Mouse (Mus musculus) embryonic fibroblast, embryonic 13.5 days (primary cell): ENCODE measurements around the gene Slc2a3. TPM values are rescaled to one million over a fixed set of nuclear protein-coding genes. Genes with fewer than 3 reads are reported as not detected.

Experiments
- H3K27ac ChIP-seq: 2 replicates; pipeline ENCODE4 v1.5.1; 2012; ENCODE audit warnings: low read length, control low read depth, inconsistent platforms; ENCODE audit not compliant: insufficient read depth
- H3K4me1 ChIP-seq: 2 replicates; pipeline ENCODE4 v1.6.1; 2011; ENCODE audit warnings: low read length; ENCODE audit not compliant: control insufficient read depth, insufficient read depth
- H3K4me3 ChIP-seq: 2 replicates; pipeline ENCODE4 v1.5.1; 2011; ENCODE audit warnings: mild to moderate bottlenecking, control low read depth, low read length; ENCODE audit not compliant: insufficient read depth
- CTCF ChIP-seq: IDR thresholded peaks from 2 replicates; pipeline ENCODE4 v1.5.1; 2011; ENCODE audit warnings: mild to moderate bottlenecking, control low read depth, low read length, moderate library complexity, borderline replicate concordance; ENCODE audit not compliant: insufficient read depth
- POLR2A ChIP-seq: IDR thresholded peaks from 2 replicates; pipeline ENCODE4 v1.6.1; 2011; ENCODE audit warnings: low read depth, mild to moderate bottlenecking, control low read depth, low read length, moderate library complexity
- polyA plus RNA-seq: library from polyadenylated mRNA; stranded (reverse); fragments of >200 nt; gene quantifications from 2 replicates; pipeline ENCODE4 v1.2.4, GENCODE M21; 2011; ENCODE audit warnings: low read depth; ENCODE audit not compliant: missing spikeins, insufficient read length

Slc2a3 gene
- polyA plus RNA-seq, 1 experiment = 6.1 TPM

DNA sequence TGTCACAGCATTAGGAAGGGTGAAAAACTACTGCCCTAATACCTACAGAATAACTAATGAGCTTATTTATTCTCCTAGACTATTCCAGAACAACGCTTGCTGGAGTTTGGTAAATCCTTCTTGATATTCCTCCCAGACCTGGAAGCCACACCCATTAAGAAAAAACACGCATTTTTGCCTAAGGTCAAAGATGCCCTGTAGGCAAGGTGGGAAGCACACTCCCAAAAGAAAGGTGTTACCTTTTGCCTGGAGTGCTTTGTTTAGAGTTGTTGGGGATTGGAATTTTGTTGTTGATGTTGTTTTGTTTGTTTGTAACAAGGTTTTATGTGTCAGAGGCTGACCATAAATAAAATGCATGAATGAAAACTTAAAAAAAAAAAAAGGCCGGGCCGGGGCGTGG lies 111.4 kb downstream of the Slc2a3 start:
- peak overlapping the region; percentile 88 for H3K27ac ChIP-seq
- H3K4me1 ChIP-seq = peaks cover 11% of the 10 kb centered on the region
- H3K4me3 ChIP-seq = no peak overlapping the region
- no peak for TF ChIP-seq POLR2A
- TF ChIP-seq CTCF = no peak

DNA sequence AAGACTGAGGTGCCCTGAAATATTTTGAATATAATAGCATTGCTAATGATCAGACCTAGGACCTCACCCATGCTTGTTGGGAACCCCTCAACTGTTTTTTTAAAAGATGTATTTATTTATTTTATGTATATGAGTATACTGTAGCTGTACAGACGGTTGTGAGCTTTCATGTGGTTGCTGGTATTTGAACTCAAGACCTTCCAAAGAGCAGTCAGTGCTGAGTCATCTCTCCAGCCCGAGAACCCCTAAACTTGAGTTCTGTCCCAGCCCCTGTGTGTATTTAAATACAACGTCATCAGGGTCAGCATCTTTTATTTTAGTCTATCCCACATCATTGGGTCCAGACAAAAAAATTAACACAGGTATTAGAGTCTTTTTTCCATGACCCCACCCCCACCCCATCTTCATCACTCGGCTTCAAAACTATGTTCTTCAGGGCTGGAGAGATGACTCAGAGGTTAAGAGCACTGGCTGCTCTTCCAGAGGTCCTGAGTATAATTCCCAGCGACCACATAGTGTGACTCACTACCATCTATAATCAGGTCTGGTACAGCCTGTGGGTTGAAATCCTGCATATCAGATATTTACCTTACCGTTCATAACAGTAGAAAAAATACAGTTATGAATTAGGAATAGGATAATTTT lies 111.9 kb downstream of the Slc2a3 start:
- peak overlapping the region; percentile 88 for H3K27ac ChIP-seq

GRCm38 (mm10) chr6:122686709-122687108 lies 114.7 kb downstream of the Slc2a3 start:
- TF ChIP-seq CTCF (no peak), POLR2A (no peak)
- H3K4me1 ChIP-seq = peaks cover 11% of the 10 kb centered on the region
- no peak overlapping the region for H3K4me3 ChIP-seq
- H3K27ac ChIP-seq = no peak overlapping the region

More for the DNA sequence above, 111.9 kb downstream of the Slc2a3 start:
- Histone ChIP-seq H3K4me1 (peaks cover 11% of the 10 kb centered on the region), H3K4me3 (no peak overlapping the region)
- TF ChIP-seq CTCF (no peak), POLR2A (no peak)

GRCm38 (mm10) chr6:122682646-122683045 lies 118.8 kb downstream of the Slc2a3 start:
- no peak overlapping the region for H3K27ac ChIP-seq
- no peak overlapping the region for H3K4me3 ChIP-seq
- H3K4me1 ChIP-seq = peaks cover 1% of the 10 kb centered on the region; the same call in 1 of the 2 replicates
- no peak for TF ChIP-seq CTCF
- no peak for TF ChIP-seq POLR2A

Other genes with a start within 250 kb of the Slc2a3 start
- not detected in 2 replicates for gene Aicda, start 247.8 kb downstream of the Slc2a3 start, polyA plus RNA-seq
- gene Apobec1, start 199.2 kb downstream of the Slc2a3 start, polyA plus RNA-seq = 7.4 and 9.4 TPM in 2 replicates
- not detected in 2 replicates for gene Gdf3, start 191.6 kb downstream of the Slc2a3 start, polyA plus RNA-seq
- gene Dppa3, start 175.2 kb downstream of the Slc2a3 start, polyA plus RNA-seq = not detected in 2 replicates
- 0.93 and 1.1 TPM in 2 replicates for gene Nanog, start 94.2 kb downstream of the Slc2a3 start, polyA plus RNA-seq
- 19.8 and 23.7 TPM in 2 replicates for gene Foxj2, start 18.3 kb upstream of the Slc2a3 start, polyA plus RNA-seq
- 1.3 and 2.3 TPM in 2 replicates for gene C3ar1, start 54.5 kb upstream of the Slc2a3 start, polyA plus RNA-seq
- 45.2 and 47.4 TPM in 2 replicates for gene Necap1, start 72.8 kb upstream of the Slc2a3 start, polyA plus RNA-seq
- gene Clec4a1, start 120.2 kb upstream of the Slc2a3 start, polyA plus RNA-seq = not detected in 2 replicates
- not detected in 2 replicates for gene Clec4a3, start 150.9 kb upstream of the Slc2a3 start, polyA plus RNA-seq
- not detected in 2 replicates for gene Clec4a4, start 188.7 kb upstream of the Slc2a3 start, polyA plus RNA-seq
- not detected in 2 replicates for gene Clec4b1, start 248.3 kb upstream of the Slc2a3 start, polyA plus RNA-seq